Mouse (Mus musculus): Measurements from ENCODE around the gene Dhx8. TPM values are rescaled to one million over a fixed set of nuclear protein-coding genes. Genes with fewer than 3 reads are reported as not detected.

Gene Dhx8
- polyA plus RNA-seq, 1 experiment from 2014 or later, result 28.5 TPM

- Histone ChIP-seq H3K27ac (ENCODE audit: low read length) (no peak overlapping the region), H3K9ac (ENCODE audit: low read length) (no peak overlapping the region), H3K27me3 (ENCODE audit: control insufficient read depth, insufficient read depth, low read length) (no peaks in the 10 kb centered on the region), H3K36me3 (ENCODE audit: control insufficient read depth, insufficient read depth, low read length) (no peaks in the 10 kb centered on the region), H3K4me3 (replicated peaks; ENCODE audit: low read length) (no peak overlapping the region), H3K9me3 (replicated peaks; ENCODE audit: control insufficient read depth, low read length) (no peaks in the 10 kb centered on the region), H3K4me1 (ENCODE audit: control insufficient read depth, insufficient read depth, low read length) (0 out of 2 replicates have a peak, but pooled peaks cover 2% of the 10 kb centered on the region), H3K4me2 (ENCODE audit: low read depth, low read length) (no peak overlapping the region)
- no peak for ATAC-seq (ENCODE audit: insufficient read depth, low FRiP score)
- 73% methylated on average over 8 of the region's 8 CpGs for WGBS
Observed at GRCm38 (mm10) chr11:101725043-101725442, 7.7 kb upstream of the Dhx8 start.

GRCm38 (mm10) chr11:101726765-101727164 is 6.0 kb upstream of the Dhx8 start:
- no peak overlapping the region; the same call in 1 of the 2 replicates for H3K9ac ChIP-seq (ENCODE audit: low read length)
- no peaks in the 10 kb centered on the region for H3K36me3 ChIP-seq (ENCODE audit: control insufficient read depth, insufficient read depth, low read length)
- 0 out of 2 replicates have a peak, but pooled peaks cover 2% of the 10 kb centered on the region for H3K4me1 ChIP-seq (ENCODE audit: control insufficient read depth, insufficient read depth, low read length)
- no peaks in the 10 kb centered on the region for H3K9me3 ChIP-seq (replicated peaks; ENCODE audit: control insufficient read depth, low read length)
- no peak for ATAC-seq (ENCODE audit: insufficient read depth, low FRiP score)
- no peak overlapping the region for H3K4me3 ChIP-seq (replicated peaks; ENCODE audit: low read length)
- no peak overlapping the region for H3K4me2 ChIP-seq (ENCODE audit: low read depth, low read length)
- WGBS, result 54% methylated on average over 2 of the region's 2 CpGs
- no peak overlapping the region for H3K27ac ChIP-seq (ENCODE audit: low read length)
- H3K27me3 ChIP-seq (ENCODE audit: control insufficient read depth, insufficient read depth, low read length), result no peaks in the 10 kb centered on the region

GRCm38 (mm10) chr11:101729308-101729707 is 3.4 kb upstream of the Dhx8 start:
- Histone ChIP-seq H3K9ac (ENCODE audit: low read length) (no peak overlapping the region), H3K4me3 (replicated peaks; ENCODE audit: low read length) (no peak overlapping the region), H3K4me1 (ENCODE audit: control insufficient read depth, insufficient read depth, low read length) (peaks cover 11% of the 10 kb centered on the region; the same call in 1 of the 2 replicates), H3K27ac (ENCODE audit: low read length) (0 out of 2 replicates have a peak overlapping the region, but pooled peaks have one; percentile 2), H3K9me3 (replicated peaks; ENCODE audit: control insufficient read depth, low read length) (no peaks in the 10 kb centered on the region), H3K36me3 (ENCODE audit: control insufficient read depth, insufficient read depth, low read length) (no peaks in the 10 kb centered on the region), H3K27me3 (ENCODE audit: control insufficient read depth, insufficient read depth, low read length) (no peaks in the 10 kb centered on the region), H3K4me2 (ENCODE audit: low read depth, low read length) (no peak overlapping the region)
- 8% methylated on average over 3 of the region's 3 CpGs for WGBS
- no peak for ATAC-seq (ENCODE audit: insufficient read depth, low FRiP score)

GRCm38 (mm10) chr11:101733596-101733995 is 877 bp downstream of the Dhx8 start:
- no peak for ATAC-seq (ENCODE audit: insufficient read depth, low FRiP score)
- Histone ChIP-seq H3K36me3 (ENCODE audit: control insufficient read depth, insufficient read depth, low read length) (no peaks in the 10 kb centered on the region; the same call in none of the 2 replicates), H3K9me3 (replicated peaks; ENCODE audit: control insufficient read depth, low read length) (no peaks in the 10 kb centered on the region), H3K27me3 (ENCODE audit: control insufficient read depth, insufficient read depth, low read length) (no peaks in the 10 kb centered on the region), H3K27ac (ENCODE audit: low read length) (no peak overlapping the region), H3K4me2 (ENCODE audit: low read depth, low read length) (peak overlapping the region; percentile 89), H3K4me1 (ENCODE audit: control insufficient read depth, insufficient read depth, low read length) (peaks cover 11% of the 10 kb centered on the region; the same call in 1 of the 2 replicates), H3K4me3 (replicated peaks; ENCODE audit: low read length) (peak overlapping the region; percentile 78), H3K9ac (ENCODE audit: low read length) (peak overlapping the region; percentile 81)
- WGBS, result 27% methylated on average over 9 of the region's 9 CpGs

- Histone ChIP-seq H3K27me3 (ENCODE audit: control insufficient read depth, insufficient read depth, low read length) (no peaks in the 10 kb centered on the region), H3K4me2 (ENCODE audit: low read depth, low read length) (no peak overlapping the region), H3K9ac (ENCODE audit: low read length) (no peak overlapping the region), H3K4me3 (replicated peaks; ENCODE audit: low read length) (no peak overlapping the region), H3K4me1 (ENCODE audit: control insufficient read depth, insufficient read depth, low read length) (no peaks in the 10 kb centered on the region), H3K27ac (ENCODE audit: low read length) (peak overlapping the region; percentile 12; the same call in 1 of the 2 replicates), H3K9me3 (replicated peaks; ENCODE audit: control insufficient read depth, low read length) (no peaks in the 10 kb centered on the region), H3K36me3 (ENCODE audit: control insufficient read depth, insufficient read depth, low read length) (0 out of 2 replicates have a peak, but pooled peaks cover 23% of the 10 kb centered on the region)
- WGBS, result 94% methylated on average over 8 of the region's 8 CpGs
- no peak for ATAC-seq (ENCODE audit: insufficient read depth, low FRiP score)
Observed at GRCm38 (mm10) chr11:101756616-101757015, 23.9 kb downstream of the Dhx8 start.

GRCm38 (mm10) chr11:101757366-101757765 is 24.6 kb downstream of the Dhx8 start:
- Histone ChIP-seq H3K27me3 (ENCODE audit: control insufficient read depth, insufficient read depth, low read length) (no peaks in the 10 kb centered on the region), H3K27ac (ENCODE audit: low read length) (peak overlapping the region; percentile 44), H3K4me1 (ENCODE audit: control insufficient read depth, insufficient read depth, low read length) (no peaks in the 10 kb centered on the region), H3K9ac (ENCODE audit: low read length) (no peak overlapping the region), H3K4me3 (replicated peaks; ENCODE audit: low read length) (no peak overlapping the region), H3K36me3 (ENCODE audit: control insufficient read depth, insufficient read depth, low read length) (0 out of 2 replicates have a peak, but pooled peaks cover 21% of the 10 kb centered on the region), H3K4me2 (ENCODE audit: low read depth, low read length) (no peak overlapping the region), H3K9me3 (replicated peaks; ENCODE audit: control insufficient read depth, low read length) (no peaks in the 10 kb centered on the region)
- WGBS, result 75% methylated on average over 8 of the region's 8 CpGs
- no peak for ATAC-seq (ENCODE audit: insufficient read depth, low FRiP score)

- Histone ChIP-seq H3K27me3 (ENCODE audit: control insufficient read depth, insufficient read depth, low read length) (no peaks in the 10 kb centered on the region), H3K9me3 (replicated peaks; ENCODE audit: control insufficient read depth, low read length) (no peaks in the 10 kb centered on the region), H3K9ac (ENCODE audit: low read length) (no peak overlapping the region), H3K4me1 (ENCODE audit: control insufficient read depth, insufficient read depth, low read length) (no peaks in the 10 kb centered on the region), H3K4me2 (ENCODE audit: low read depth, low read length) (no peak overlapping the region), H3K27ac (ENCODE audit: low read length) (no peak overlapping the region), H3K36me3 (ENCODE audit: control insufficient read depth, insufficient read depth, low read length) (0 out of 2 replicates have a peak, but pooled peaks cover 14% of the 10 kb centered on the region), H3K4me3 (replicated peaks; ENCODE audit: low read length) (no peak overlapping the region)
- no peak for ATAC-seq (ENCODE audit: insufficient read depth, low FRiP score)
- WGBS, result 78% methylated on average over 5 of the region's 5 CpGs
Observed at GRCm38 (mm10) chr11:101758431-101758830, 25.7 kb downstream of the Dhx8 start.

- Histone ChIP-seq H3K9me3 (replicated peaks; ENCODE audit: control insufficient read depth, low read length) (no peaks in the 10 kb centered on the region), H3K4me1 (ENCODE audit: control insufficient read depth, insufficient read depth, low read length) (no peaks in the 10 kb centered on the region), H3K27ac (ENCODE audit: low read length) (no peak overlapping the region), H3K36me3 (ENCODE audit: control insufficient read depth, insufficient read depth, low read length) (peaks cover 17% of the 10 kb centered on the region), H3K9ac (ENCODE audit: low read length) (no peak overlapping the region), H3K27me3 (ENCODE audit: control insufficient read depth, insufficient read depth, low read length) (no peaks in the 10 kb centered on the region), H3K4me2 (ENCODE audit: low read depth, low read length) (no peak overlapping the region), H3K4me3 (replicated peaks; ENCODE audit: low read length) (no peak overlapping the region)
- WGBS, result 92% methylated on average over 3 of the region's 3 CpGs
- no peak for ATAC-seq (ENCODE audit: insufficient read depth, low FRiP score)
Observed at GRCm38 (mm10) chr11:101759530-101759929, 26.8 kb downstream of the Dhx8 start.

GRCm38 (mm10) chr11:101763723-101764122 is 31.0 kb downstream of the Dhx8 start:
- no peak overlapping the region for H3K4me3 ChIP-seq (replicated peaks; ENCODE audit: low read length)
- WGBS, result 48% methylated on average over 7 of the region's 7 CpGs
- H3K9ac ChIP-seq (ENCODE audit: low read length), result no peak overlapping the region
- no peak overlapping the region for H3K4me2 ChIP-seq (ENCODE audit: low read depth, low read length)
- H3K27ac ChIP-seq (ENCODE audit: low read length), result no peak overlapping the region
- peaks cover 24% of the 10 kb centered on the region for H3K36me3 ChIP-seq (ENCODE audit: control insufficient read depth, insufficient read depth, low read length)
- H3K27me3 ChIP-seq (ENCODE audit: control insufficient read depth, insufficient read depth, low read length), result no peaks in the 10 kb centered on the region
- no peaks in the 10 kb centered on the region for H3K4me1 ChIP-seq (ENCODE audit: control insufficient read depth, insufficient read depth, low read length)
- no peaks in the 10 kb centered on the region for H3K9me3 ChIP-seq (replicated peaks; ENCODE audit: control insufficient read depth, low read length)
- no peak for ATAC-seq (ENCODE audit: insufficient read depth, low FRiP score)

All from stomach, embryonic 16.5 days (tissue).